Mouse (Mus musculus) small intestine, adult 2 months (tissue): ENCODE measurements at regions not wholly inside any gene's neighbourhood (a gene's known extent, or its start where the extent isn't known, plus 50 kb on each side); places are given as distances from the start of the nearest gene placed in this dataset.

Experiments
- H3K27ac ChIP-seq: fragments of 200-500 bp; 2 replicates; pipeline ENCODE4 v1.5.1; 2012; ENCODE audit warnings: low read depth, low read length, control low read depth, inconsistent platforms; ENCODE audit not compliant: insufficient read depth
- H3K27me3 ChIP-seq: fragments of 200-500 bp; 2 replicates; pipeline ENCODE4 v1.6.1; 2012; ENCODE audit warnings: mild to moderate bottlenecking, moderate library complexity, low read length, inconsistent platforms; ENCODE audit not compliant: control insufficient read depth, insufficient read depth
- H3K36me3 ChIP-seq: fragments of 200-500 bp; 2 replicates; pipeline ENCODE4 v1.6.1; 2012; ENCODE audit warnings: mild to moderate bottlenecking, low read length, control low read depth, inconsistent platforms; ENCODE audit not compliant: control insufficient read depth, insufficient read depth
- H3K4me1 ChIP-seq: fragments of 200-500 bp; 2 replicates; pipeline ENCODE4 v1.6.1; 2012; ENCODE audit warnings: low read length, inconsistent platforms, mixed read lengths; ENCODE audit not compliant: control insufficient read depth, insufficient read depth, insufficient read length
- H3K4me3 ChIP-seq: fragments of 200-500 bp; 2 replicates; pipeline ENCODE4 v1.5.1; 2012; ENCODE audit warnings: low read depth, mild to moderate bottlenecking, control low read depth, inconsistent platforms, low read length, moderate library complexity
- CTCF ChIP-seq: fragments of 200-500 bp; IDR thresholded peaks from 2 replicates; pipeline ENCODE4 v1.5.1; 2012; ENCODE audit warnings: low read depth, mild to moderate bottlenecking, control low read depth, inconsistent platforms, low read length, moderate library complexity, mixed read lengths; ENCODE audit not compliant: insufficient replicate concordance, insufficient read length; ENCODE audit errors: extremely low read depth
- POLR2A ChIP-seq: fragments of 200-500 bp; IDR thresholded peaks from 2 replicates; pipeline ENCODE4 v1.6.1; 2012; ENCODE audit warnings: low read depth, mild to moderate bottlenecking, control low read depth, inconsistent platforms, low read length, moderate library complexity
- WGBS: fragments of 180-500 bp; shearing (Covaris S2); methylation state at CpG from one replicate; pipeline ENCODE4 v1.1.7; 2018; 5-methylcytosine and 5-hydroxymethylcytosine counted together

- TF ChIP-seq POLR2A (no peak), CTCF (peak; percentile 23; the same call in 1 of the 2 replicates)
- Histone ChIP-seq H3K4me1 (no peaks in the 10 kb centered on the region), H3K4me3 (no peak overlapping the region), H3K36me3 (no peaks in the 10 kb centered on the region), H3K27ac (no peak overlapping the region), H3K27me3 (no peaks in the 10 kb centered on the region)
- 13% methylated on average over 2 of the region's 2 CpGs for WGBS
Measured at GRCm38 (mm10) chr19:30427484-30427883, 122.0 kb downstream of the Dkk1 start.

DNA sequence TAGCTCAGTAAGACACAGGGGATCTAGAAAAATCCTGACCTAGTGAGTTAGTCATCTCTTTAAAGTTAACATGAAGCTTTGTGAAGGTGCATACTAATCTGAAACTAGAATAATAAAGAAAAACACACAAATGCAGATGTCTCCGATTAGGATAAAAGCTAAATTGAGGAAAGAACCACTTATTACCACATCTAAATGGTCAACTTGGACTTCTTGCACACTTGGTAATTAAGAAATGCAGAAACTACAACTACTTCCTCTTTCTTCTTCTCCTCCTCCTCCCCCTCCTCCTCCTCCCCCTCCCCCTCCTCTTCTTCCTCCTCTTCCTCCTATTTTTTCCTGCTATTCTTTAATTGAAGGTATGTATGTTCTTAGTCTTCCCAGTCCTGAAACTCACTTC, 116.3 kb downstream of the Dkk1 start:
- H3K27ac ChIP-seq = no peak overlapping the region
- 82% methylated on average over 1 of the region's 1 CpGs for WGBS
- no peak overlapping the region for H3K4me3 ChIP-seq
- H3K27me3 ChIP-seq = no peaks in the 10 kb centered on the region
- no peaks in the 10 kb centered on the region for H3K36me3 ChIP-seq
- H3K4me1 ChIP-seq = no peaks in the 10 kb centered on the region
- TF ChIP-seq POLR2A = no peak
- no peak for TF ChIP-seq CTCF

- WGBS = 76% methylated on average over 12 of the region's 12 CpGs
- Histone ChIP-seq H3K27ac (no peak overlapping the region), H3K4me3 (no peak overlapping the region), H3K27me3 (no peaks in the 10 kb centered on the region), H3K4me1 (no peaks in the 10 kb centered on the region), H3K36me3 (no peaks in the 10 kb centered on the region)
- TF ChIP-seq POLR2A = no peak
- no peak for TF ChIP-seq CTCF
Measured at GRCm38 (mm10) chr19:30435054-30435738, 114.3 kb downstream of the Dkk1 start.

- no peaks in the 10 kb centered on the region for H3K36me3 ChIP-seq
- no peak overlapping the region for H3K27ac ChIP-seq
- H3K27me3 ChIP-seq = no peaks in the 10 kb centered on the region
- TF ChIP-seq CTCF (no peak), POLR2A (no peak)
- no peak overlapping the region for H3K4me3 ChIP-seq
- H3K4me1 ChIP-seq = no peaks in the 10 kb centered on the region
- WGBS = 87% methylated on average over 13 of the region's 13 CpGs
Measured at GRCm38 (mm10) chr19:30450869-30451542, 98.5 kb downstream of the Dkk1 start.

DNA sequence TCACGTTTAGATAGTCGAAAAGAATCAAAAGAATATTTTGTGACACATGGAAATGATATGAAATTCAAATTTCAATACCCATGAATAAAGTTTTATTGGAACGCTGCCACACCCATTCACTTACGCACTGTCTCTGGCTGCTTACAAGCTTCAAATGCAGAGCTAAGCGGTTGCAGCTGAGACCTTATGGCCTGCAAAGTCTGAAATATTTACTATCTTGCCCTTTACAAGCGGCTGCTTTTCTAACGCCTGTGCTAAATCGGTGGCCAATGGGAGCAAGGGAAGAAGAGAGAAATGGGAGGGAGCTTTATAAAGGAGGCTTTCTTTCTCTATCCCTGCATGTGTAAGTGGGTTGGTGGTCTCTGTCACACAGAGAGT, 97.9 kb downstream of the Dkk1 start:
- no peak overlapping the region for H3K4me3 ChIP-seq
- 70% methylated on average over 8 of the region's 8 CpGs for WGBS
- no peaks in the 10 kb centered on the region for H3K27me3 ChIP-seq
- no peaks in the 10 kb centered on the region for H3K4me1 ChIP-seq
- TF ChIP-seq CTCF = no peak
- TF ChIP-seq POLR2A = no peak
- H3K27ac ChIP-seq = no peak overlapping the region
- H3K36me3 ChIP-seq = no peaks in the 10 kb centered on the region

DNA sequence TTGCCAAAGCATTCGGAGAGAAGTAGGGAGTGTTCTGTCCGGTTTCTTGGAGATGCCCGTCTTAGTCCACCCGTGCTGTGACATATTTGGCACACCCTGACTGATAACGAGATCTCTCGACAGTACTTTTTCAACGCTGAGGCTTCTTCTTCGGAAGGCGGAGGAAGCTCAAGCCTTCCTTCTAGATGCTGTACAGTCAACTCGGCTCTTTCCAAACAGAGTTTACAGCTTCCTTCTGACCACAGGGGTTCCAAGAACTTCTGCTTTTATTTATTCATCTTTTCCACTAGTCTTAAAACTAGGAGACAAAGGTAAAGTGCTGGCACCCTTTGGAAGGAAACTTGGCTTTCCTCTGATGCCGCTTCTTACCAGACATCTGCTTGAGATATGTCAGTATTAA, 96.8 kb downstream of the Dkk1 start:
- no peak overlapping the region for H3K4me3 ChIP-seq
- no peak for TF ChIP-seq POLR2A
- no peak for TF ChIP-seq CTCF
- H3K36me3 ChIP-seq = no peaks in the 10 kb centered on the region
- no peak overlapping the region for H3K27ac ChIP-seq
- H3K27me3 ChIP-seq = no peaks in the 10 kb centered on the region
- no peaks in the 10 kb centered on the region for H3K4me1 ChIP-seq
- WGBS = 83% methylated on average over 11 of the region's 11 CpGs

DNA sequence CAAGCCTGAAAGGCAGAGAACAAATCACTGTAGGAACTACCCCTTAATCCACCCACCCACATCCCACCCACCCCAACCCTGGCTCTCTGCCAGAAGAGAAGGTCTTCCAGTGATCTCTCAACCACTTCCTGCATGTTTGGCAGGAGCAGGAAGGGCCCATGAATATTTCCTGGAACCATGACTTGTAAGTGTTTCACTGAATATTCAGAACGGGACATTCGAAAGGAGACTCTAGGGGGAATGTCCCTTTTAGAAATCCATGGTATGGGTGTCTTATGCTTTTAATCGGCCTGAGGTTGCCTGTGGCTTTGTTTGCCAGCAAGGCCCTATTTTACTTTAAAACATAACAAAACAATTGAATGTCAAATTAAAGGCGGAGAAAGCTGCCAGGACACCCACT, 66.0 kb downstream of the Dkk1 start:
- Histone ChIP-seq H3K4me3 (no peak overlapping the region), H3K27me3 (no peaks in the 10 kb centered on the region), H3K27ac (no peak overlapping the region), H3K4me1 (no peaks in the 10 kb centered on the region), H3K36me3 (no peaks in the 10 kb centered on the region)
- WGBS = 57% methylated on average over 4 of the region's 4 CpGs
- TF ChIP-seq POLR2A (no peak), CTCF (no peak)
